Mouse (Mus musculus): ENCODE results near the gene Arglu1.

Arglu1 gene

DNA sequence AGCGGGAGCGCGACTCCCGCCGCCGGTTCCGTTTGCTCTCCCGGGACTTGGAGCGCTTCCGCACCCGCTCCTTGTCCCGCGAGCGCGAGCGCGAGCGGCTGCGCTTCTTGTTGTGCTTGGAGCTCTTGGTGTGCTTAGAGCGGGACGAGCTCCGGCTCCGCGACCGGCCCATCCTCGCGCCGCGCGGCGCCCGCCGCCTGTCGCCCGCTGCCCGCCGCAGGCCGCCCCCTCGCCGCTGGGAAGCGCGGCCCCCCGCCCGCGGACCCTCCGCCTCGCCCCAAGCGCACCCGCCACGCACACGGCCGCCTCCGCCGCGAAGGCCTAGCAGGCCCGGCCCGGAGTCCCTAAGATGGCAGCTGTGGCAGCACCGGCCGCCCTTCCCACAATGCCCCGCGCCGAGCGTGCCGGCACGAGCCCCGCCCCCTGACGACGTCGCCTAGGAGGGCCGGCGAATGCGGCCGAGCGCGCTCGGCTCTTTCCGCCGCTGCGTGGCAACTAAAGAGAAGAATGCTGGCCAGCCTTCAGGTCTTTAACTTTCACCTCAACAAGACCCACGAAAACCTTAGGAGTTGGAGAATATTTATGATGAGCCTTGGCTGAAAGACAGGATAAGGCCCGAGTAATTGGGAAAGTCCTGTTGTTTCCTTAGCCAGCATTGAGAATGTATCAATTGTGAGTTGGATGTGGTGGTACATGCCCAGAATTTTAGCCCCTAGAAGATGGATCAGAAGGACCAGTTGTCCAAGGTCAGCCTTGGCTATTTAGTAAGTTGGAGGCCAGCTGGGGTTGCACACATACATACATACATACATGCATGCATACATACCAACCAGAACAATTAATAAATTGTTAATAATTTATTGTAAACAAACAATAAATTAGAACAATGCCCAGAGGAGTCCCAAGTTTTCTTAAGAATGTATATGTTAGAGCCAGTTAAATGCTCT lies at the start of gene Arglu1:
Arglu1 (minus strand) TSS at position 376 of the 947 bp plus-strand sequence.
- in situ Hi-C loops (cut with MboI, MseI), result no loop called here

DNA sequence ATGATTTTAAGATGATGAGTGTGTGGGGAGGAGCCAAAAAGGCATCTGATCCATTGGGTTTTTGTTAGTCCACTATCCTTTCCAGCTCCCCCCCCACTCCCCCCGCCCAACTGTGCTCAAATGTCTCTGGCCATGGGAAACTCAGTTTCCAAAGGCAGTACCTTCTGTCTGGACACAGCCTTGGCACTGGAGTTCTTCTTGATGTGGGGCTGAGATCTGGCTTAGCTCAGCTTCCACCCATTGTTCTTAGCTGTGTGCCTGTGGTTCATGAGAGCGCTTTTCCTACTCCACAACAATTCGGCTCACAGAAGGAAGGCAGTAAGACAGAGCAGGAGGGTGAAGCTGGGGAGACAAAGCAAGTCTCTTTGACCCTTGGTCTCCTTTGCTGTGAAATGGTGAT lies 47.0 kb upstream of the Arglu1 start:
- in situ Hi-C loops (cut with MboI, MseI), result no loop called here

DNA sequence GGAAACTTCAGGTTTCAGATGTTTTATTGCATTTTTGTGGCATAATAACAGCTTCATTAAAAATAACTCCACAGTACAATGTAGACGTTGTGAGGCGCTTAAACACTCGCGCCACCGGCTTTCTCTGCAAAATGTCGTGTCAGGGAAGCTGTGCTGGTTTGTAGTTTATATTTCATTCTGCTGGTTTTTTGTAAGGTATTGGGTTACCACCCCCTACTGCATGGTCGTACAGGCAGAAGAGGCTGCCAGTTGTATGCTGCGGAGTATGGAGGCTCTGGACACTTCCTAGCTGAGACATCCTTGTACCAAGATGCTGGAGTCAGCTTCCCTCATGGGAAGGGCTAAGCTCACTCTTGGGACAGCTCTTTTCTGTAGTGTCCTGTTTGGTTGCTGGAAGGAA lies 46.5 kb upstream of the Arglu1 start:
- in situ Hi-C loops (cut with MboI, MseI), result no loop called here

DNA sequence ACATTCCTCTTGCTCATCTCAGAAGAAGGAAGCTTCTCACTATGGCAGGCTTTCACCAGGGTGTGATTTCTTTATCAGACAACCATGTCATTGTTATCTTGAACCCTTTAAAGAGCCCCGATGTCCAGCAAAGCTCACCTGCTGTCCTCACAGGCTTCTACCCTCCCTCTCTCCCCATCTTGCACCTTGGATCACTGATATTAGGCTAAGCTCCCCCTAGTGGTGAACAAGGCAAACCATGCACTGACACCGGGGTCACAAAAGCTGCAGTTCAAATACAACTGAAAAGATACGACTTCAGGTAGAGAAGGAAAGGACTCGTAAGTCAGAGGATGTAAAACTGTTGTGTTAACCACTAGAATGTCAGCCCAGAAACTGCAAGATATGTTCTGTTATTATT lies 43.5 kb upstream of the Arglu1 start:
- in situ Hi-C loops (cut with MboI, MseI), result no loop called here

GRCm38 (mm10) chr8:8728643-8729042 lies 38.3 kb upstream of the Arglu1 start:
- in situ Hi-C loops (cut with MboI, MseI), result no loop called here

DNA sequence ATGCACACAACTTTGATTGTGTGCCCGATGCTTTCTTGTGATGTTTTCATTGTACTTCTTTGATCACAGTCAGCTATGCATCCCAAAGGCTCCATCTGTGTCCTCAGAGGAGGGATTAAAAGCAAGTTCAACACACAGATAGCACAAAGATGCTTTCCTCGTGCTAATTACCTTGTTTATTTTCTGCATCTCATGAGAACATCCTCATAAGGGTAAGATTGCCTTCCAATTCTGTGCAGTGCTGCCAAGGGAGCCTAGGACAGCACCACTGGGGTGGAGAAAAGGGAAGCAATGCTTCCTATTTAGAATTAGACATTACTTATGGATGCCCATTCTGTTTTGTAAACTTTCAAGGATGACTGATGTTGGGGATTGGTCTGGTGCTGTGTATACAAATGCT lies 36.2 kb upstream of the Arglu1 start:
- in situ Hi-C loops (cut with MboI, MseI), result no loop called here

DNA sequence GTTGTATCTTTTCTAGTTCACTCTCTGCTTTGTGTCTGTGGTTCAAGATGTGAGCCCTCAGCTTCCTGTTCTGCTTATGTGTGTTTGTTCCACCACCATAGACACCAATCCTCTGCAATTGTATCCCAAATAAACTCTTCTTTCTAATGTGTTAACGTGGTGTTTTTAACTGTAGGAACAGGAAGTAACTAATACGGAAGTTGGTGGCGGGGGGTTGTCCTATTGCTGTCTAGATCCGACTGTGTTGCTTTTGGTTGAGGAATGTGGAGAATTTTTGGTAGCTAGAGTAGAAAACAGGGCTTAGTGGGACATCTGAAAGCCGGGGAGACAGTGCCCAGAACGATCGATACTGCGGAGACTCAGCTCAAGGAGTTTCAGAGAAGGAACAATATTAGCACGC lies 14.5 kb upstream of the Arglu1 start:
- in situ Hi-C loops (cut with MboI, MseI), result loop anchor here (25.0 kb wide), 1 partner anchor 282 kb away; no protein-coding TSS in a partner anchor

DNA sequence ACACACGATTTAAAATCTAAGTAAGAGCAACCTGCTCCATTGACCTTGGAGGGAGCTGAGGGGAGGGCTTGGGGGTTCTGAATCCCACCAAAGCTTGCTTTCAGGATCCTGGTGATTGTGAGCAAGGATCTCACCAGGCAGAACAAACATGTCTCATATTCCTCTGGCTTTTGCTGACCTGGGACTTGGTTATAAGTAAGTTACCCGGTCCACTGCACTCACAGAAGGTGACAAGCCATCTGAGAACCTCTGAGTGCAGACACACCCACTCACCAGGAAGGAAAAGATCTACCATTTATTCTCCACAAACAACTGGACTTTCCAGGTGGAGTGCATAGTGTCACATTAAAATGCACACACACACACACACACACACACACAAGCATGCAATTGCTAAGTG lies 13.3 kb upstream of the Arglu1 start:
- in situ Hi-C loops (cut with MboI, MseI), result loop anchor here (25.0 kb wide), 1 partner anchor 284 kb away; no protein-coding TSS in a partner anchor

DNA sequence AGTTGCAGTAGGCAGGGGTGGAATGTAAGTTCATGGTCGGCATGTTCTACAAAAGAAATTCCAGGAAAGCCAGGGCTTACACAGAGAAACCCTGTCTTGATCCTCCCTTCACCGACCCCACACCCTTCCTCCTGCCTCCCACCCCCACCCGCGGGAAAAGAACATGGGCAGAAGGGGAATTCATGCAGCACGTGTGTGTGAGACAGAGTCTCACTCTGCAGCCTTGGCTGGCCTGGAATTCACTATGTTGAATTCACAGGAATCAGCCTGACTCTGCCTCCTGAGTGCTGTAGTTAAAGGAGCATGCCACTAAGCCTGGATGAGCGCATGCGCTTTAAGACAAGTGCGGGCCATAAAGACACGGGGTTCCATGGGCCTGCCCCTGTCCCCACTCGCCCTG lies 10.5 kb upstream of the Arglu1 start:
- in situ Hi-C loops (cut with MboI, MseI), result loop anchor here (25.0 kb wide), 1 partner anchor 286 kb away; no protein-coding TSS in a partner anchor

- in situ Hi-C loops (cut with MboI, MseI), result loop anchor here (25.0 kb wide), 1 partner anchor 287 kb away; no protein-coding TSS in a partner anchor
These were observed 9.9 kb upstream of the Arglu1 start for GRCm38 (mm10) chr8:8700229-8700628.

DNA sequence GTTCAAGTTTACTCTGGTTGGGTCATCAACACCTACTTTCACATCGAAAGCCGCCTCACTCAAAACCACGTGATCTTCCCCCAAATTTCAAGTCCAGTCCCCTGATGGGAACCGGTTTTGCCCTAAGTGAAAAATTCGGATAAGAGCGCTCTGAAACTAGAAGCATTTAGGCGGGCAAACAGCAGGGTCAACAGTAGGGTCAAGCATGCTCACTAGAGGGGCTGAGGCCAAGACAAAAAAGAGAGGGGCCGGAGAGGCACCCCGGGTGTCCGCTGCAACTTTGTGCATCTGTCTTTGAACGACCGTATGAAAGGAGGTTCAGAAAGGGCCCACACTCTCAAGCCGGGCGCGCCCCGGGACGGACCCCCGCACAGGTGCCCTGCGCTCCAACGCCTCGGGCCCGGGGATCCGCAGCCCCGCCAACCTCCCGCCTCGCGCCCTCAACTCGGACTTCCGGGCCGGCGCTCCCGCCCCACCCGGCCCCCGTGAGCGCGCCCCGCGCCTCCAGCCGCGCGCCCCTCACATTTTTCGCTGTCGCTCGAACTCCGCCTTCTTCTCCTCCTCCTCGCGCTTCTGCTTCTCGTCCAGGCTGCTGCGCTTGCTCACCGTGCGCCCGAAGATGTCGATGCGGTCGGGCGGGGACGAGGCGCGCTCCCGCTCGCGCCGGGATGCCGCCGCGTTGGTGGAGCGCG lies 721 bp downstream of the Arglu1 start:
- in situ Hi-C loops (cut with MboI, MseI), result no loop called here

GRCm38 (mm10) chr8:8688823-8689453 lies 1.4 kb downstream of the Arglu1 start:
- in situ Hi-C loops (cut with MboI, MseI), result no loop called here

- in situ Hi-C loops (cut with MboI, MseI), result no loop called here
These were observed 4.8 kb downstream of the Arglu1 start for GRCm38 (mm10) chr8:8685517-8685916.

- in situ Hi-C loops (cut with MboI, MseI), result no loop called here
These were observed 7.6 kb downstream of the Arglu1 start for GRCm38 (mm10) chr8:8682697-8683096.

DNA sequence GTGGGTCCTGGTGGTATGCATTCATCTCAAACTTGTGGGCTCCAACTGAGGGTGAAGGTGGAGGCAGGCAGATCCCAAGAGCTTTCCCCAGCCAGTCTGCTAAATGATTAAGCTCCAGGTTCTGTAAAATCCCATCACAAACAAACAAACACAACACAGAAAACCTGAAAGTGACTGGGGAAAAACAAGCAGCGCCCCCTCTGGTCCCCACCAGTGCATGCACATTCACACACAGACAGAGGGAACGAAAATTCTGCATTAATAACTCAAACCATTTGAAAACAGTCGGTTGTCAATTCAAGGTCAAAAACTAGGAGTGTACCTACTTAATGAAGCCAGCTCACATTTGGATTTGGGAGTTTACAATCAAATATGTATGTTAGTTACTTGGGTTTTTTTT lies 12.1 kb downstream of the Arglu1 start:
- in situ Hi-C loops (cut with MboI, MseI), result loop anchor here (10.0 kb wide), 1 partner anchor 1307 kb away; no protein-coding TSS in a partner anchor

GRCm38 (mm10) chr8:8674864-8675263 lies 15.5 kb downstream of the Arglu1 start:
- in situ Hi-C loops (cut with MboI, MseI), result loop anchor here (10.0 kb wide), 1 partner anchor 1310 kb away; no protein-coding TSS in a partner anchor

DNA sequence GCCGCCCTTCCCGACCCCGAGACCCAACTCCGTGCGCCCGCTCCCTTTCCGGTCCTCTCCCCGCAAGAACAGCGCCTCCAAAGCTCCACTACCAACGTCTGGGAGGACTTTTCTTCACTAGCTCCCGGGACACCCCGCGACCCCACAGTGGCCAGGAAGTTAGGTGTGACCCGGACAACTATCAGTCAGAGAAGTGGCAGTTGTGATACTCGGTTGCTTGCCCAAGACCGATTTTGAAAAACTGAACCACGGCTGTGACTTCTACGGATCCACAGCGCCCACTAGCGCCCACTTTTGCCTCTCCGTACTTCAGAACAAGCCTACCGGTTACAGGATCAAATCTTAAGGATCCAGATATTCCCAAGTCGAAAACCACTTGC lies 28.6 kb downstream of the Arglu1 start:
- in situ Hi-C loops (cut with MboI, MseI), result no loop called here

GRCm38 (mm10) chr8:8661103-8661758 lies 29.1 kb downstream of the Arglu1 start, which contains the start of gene Efnb2:
TSS of gene Efnb2 (minus strand) at chr8:8661242.
- in situ Hi-C loops (cut with MboI, MseI), result no loop called here

GRCm38 (mm10) chr8:8660307-8661098 lies 29.8 kb downstream of the Arglu1 start:
- in situ Hi-C loops (cut with MboI, MseI), result no loop called here

DNA sequence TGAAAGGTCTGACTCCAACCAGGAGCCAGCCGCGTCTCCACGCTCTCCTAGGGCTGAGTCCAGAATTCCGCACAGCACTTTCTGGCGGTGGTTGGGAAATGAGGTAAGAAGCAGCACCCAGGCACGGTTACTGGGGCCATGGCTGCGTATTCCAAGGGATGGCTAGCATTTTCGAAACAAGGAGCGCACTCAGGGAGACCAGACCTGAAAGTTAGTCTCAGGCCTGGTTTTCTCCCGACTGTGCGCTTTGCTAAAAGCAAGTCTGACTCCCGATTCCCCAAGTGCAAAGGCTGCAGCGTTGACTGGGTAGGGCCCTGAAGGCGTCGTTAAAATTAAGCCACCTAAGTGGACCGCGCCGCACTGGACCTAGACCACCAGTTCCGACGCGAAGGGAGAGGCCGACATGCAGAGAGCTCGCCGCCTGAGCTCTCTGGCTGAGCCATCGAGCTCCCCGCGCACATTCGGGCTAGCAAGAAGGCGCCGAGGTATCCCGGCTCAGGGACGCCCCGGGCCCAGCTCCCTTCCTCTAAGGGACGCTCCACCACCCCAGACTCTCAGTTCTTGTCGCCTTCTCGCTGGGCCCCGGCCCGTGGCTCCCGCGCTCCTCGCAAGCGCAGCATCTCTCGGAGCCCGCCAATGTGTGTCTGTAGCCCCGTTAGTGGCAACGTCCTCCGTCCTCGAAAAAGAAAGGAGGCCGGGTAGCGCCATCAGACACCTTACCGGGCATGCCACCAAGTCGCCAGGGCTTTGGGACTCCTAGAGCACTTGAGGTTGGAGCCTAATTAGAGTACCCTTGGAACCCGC lies 30.6 kb downstream of the Arglu1 start:
- in situ Hi-C loops (cut with MboI, MseI), result no loop called here
